Mouse (Mus musculus): ENCODE results near the gene Upk1a. TPM values are rescaled to one million over a fixed set of nuclear protein-coding genes. Genes with fewer than 3 reads are reported as not detected.

Gene Upk1a
- total and polyA plus RNA-seq, 3 experiments = 0.47 to 10.9 (median 1.8) TPM

GRCm38 (mm10) chr7:30585170-30585569, 27.5 kb downstream of the Upk1a start:
- no peaks in the 10 kb centered on the region for H3K9me3 ChIP-seq (replicated peaks; ENCODE audit: low read length)
- in situ Hi-C loops (cut with MboI; ENCODE audit: low pct_ligation_motif_present, low pct_unique_long_range_greater_than_20kb, low sequenced_read_pairs) = no loop called here
- no peak overlapping the region for H3K4me3 ChIP-seq (replicated peaks in 1 of 3; ENCODE audit: low read depth in 2 of 3, low read length in 2 of 3, poor library complexity in 1 of 3)
- no peaks in the 10 kb centered on the region for H3K27me3 ChIP-seq (replicated peaks)
- H3K9ac ChIP-seq (ENCODE audit: insufficient read depth, low read depth) = no peak overlapping the region
- dilution Hi-C loops (cut with MboI; ENCODE audit: extremely low pct_ligation_motif_present, extremely low pct_unique_long_range_greater_than_20kb, low sequenced_read_pairs) = no loop called here
- H3K4me2 ChIP-seq (ENCODE audit: insufficient read depth, low read depth, poor library complexity, severe bottlenecking) = no peak overlapping the region
- H3K27ac ChIP-seq (ENCODE audit: insufficient read depth, low read depth) = no peak overlapping the region
- TF ChIP-seq JUND (conservative IDR thresholded peaks at IDR 0.05; ENCODE audit: low read depth, low read length) (no peak), CHD1 (IDR thresholded peaks at IDR 0.05; ENCODE audit: low read depth, low read length) (no peak), POLR2AphosphoS2 (IDR thresholded peaks at IDR 0.05; ENCODE audit: low read depth, low read length) (no peak), GABPA (IDR thresholded peaks at IDR 0.05; ENCODE audit: insufficient replicate concordance, low read depth, low read length) (no peak), USF2 (conservative IDR thresholded peaks at IDR 0.05; ENCODE audit: low read depth, low read length) (no peak), IRF4 (IDR thresholded peaks at IDR 0.05; ENCODE audit: low read depth, low read length) (no peak), MAX (IDR thresholded peaks at IDR 0.05; ENCODE audit: low read length) (no peak), MAFK (IDR thresholded peaks at IDR 0.05; ENCODE audit: insufficient replicate concordance, low read length) (no peak), TCF12 (IDR thresholded peaks at IDR 0.05; ENCODE audit: low read depth, low read length) (no peak), ZNF384 (IDR thresholded peaks at IDR 0.05; ENCODE audit: low read depth, low read length) (no peak), BHLHE40 (IDR thresholded peaks at IDR 0.05; ENCODE audit: low read depth, low read length) (no peak), USF1 (IDR thresholded peaks at IDR 0.05; ENCODE audit: low read depth, low read length) (no peak), CHD2 (IDR thresholded peaks at IDR 0.05; ENCODE audit: low read length) (no peak), TBP (conservative IDR thresholded peaks at IDR 0.05; ENCODE audit: low read depth, low read length) (no peak), MAZ (IDR thresholded peaks at IDR 0.05; ENCODE audit: low read depth, low read length) (no peak), NELFE (IDR thresholded peaks at IDR 0.05; ENCODE audit: low read depth, low read length) (no peak), POLR2A (IDR thresholded peaks at IDR 0.05; ENCODE audit: low read depth, low read length) (no peak), CTCF (conservative IDR thresholded peaks at IDR 0.05 in 1 of 2, IDR thresholded peaks at IDR 0.05 in 1 of 2; ENCODE audit: low read depth in 2 of 2, low read length in 2 of 2) (no peak)
- DNase-seq (ENCODE audit: extremely low read depth) = no peak
- H3K4me1 ChIP-seq (ENCODE audit: control insufficient read depth in 1 of 2, insufficient read depth in 2 of 2) = peaks cover 3 to 18% of the 10 kb centered on the region in 2 experiments; a peak in 3 of 4 replicates
- peaks cover 31% of the 10 kb centered on the region for H3K79me2 ChIP-seq (replicated peaks; ENCODE audit: control insufficient read depth, extremely low read depth, insufficient read depth, poor library complexity, severe bottlenecking)
- peaks cover 67 to 74% of the 10 kb centered on the region in 2 experiments for H3K36me3 ChIP-seq (replicated peaks in 1 of 2; ENCODE audit: control insufficient read depth in 1 of 2, insufficient read depth in 1 of 2, low read length in 1 of 2)

DNA sequence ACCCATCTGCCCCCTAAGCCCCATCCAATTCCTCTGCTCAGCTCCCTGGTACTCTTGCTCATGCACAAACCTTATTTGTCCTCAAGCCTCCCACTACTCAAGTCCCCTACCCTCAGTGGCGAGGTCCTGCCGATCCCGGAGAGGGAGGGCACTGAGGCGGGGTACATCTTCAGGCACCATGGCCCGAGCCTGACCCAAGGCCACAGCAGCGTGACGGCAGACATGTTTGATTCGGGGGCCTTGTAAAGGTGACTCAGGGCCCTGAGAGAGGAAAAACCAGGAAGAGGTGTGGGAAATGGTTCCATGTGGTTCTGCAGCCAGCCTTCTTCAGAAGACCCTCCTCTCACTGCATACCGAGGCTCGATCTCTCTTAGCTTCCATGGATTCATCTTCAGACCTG, 28.3 kb downstream of the Upk1a start:
- dilution Hi-C loops (cut with MboI; ENCODE audit: extremely low pct_ligation_motif_present, extremely low pct_unique_long_range_greater_than_20kb, low sequenced_read_pairs) = no loop called here
- in situ Hi-C loops (cut with MboI; ENCODE audit: low pct_ligation_motif_present, low pct_unique_long_range_greater_than_20kb, low sequenced_read_pairs) = no loop called here
- peaks cover 75 to 78% of the 10 kb centered on the region in 2 experiments for H3K36me3 ChIP-seq (replicated peaks in 1 of 2; ENCODE audit: control insufficient read depth in 1 of 2, insufficient read depth in 1 of 2, low read length in 1 of 2)

More for the DNA sequence above, 28.3 kb downstream of the Upk1a start:
- H3K9ac ChIP-seq (ENCODE audit: insufficient read depth, low read depth) = no peak overlapping the region
- no peak overlapping the region for H3K27ac ChIP-seq (ENCODE audit: insufficient read depth, low read depth)
- TF ChIP-seq TCF12 (IDR thresholded peaks at IDR 0.05; ENCODE audit: low read depth, low read length) = no peak
- no peak for TF ChIP-seq IRF4 (IDR thresholded peaks at IDR 0.05; ENCODE audit: low read depth, low read length)
- no peak for TF ChIP-seq POLR2AphosphoS2 (IDR thresholded peaks at IDR 0.05; ENCODE audit: low read depth, low read length)
- TF ChIP-seq MAX (IDR thresholded peaks at IDR 0.05; ENCODE audit: low read length) = no peak
- no peak for TF ChIP-seq MAFK (IDR thresholded peaks at IDR 0.05; ENCODE audit: insufficient replicate concordance, low read length)
- no peak for TF ChIP-seq GABPA (IDR thresholded peaks at IDR 0.05; ENCODE audit: insufficient replicate concordance, low read depth, low read length)
- no peak for TF ChIP-seq MEF2A (IDR thresholded peaks at IDR 0.05; ENCODE audit: borderline replicate concordance, low read depth, low read length)
- no peak for TF ChIP-seq NELFE (IDR thresholded peaks at IDR 0.05; ENCODE audit: low read depth, low read length)
- no peak for TF ChIP-seq ELF1 (IDR thresholded peaks at IDR 0.05; ENCODE audit: low read depth, low read length)
- no peak for TF ChIP-seq CTCF (conservative IDR thresholded peaks at IDR 0.05 in 1 of 2, IDR thresholded peaks at IDR 0.05 in 1 of 2; ENCODE audit: low read depth in 2 of 2, low read length in 2 of 2)
- no peak for TF ChIP-seq EP300 (IDR thresholded peaks at IDR 0.05; ENCODE audit: low read length)
- H3K79me2 ChIP-seq (replicated peaks; ENCODE audit: control insufficient read depth, extremely low read depth, insufficient read depth, poor library complexity, severe bottlenecking) = peaks cover 27% of the 10 kb centered on the region
- no peaks in the 10 kb centered on the region for H3K9me3 ChIP-seq (replicated peaks; ENCODE audit: low read length)
- no peaks in the 10 kb centered on the region for H3K27me3 ChIP-seq (replicated peaks)
- no peak overlapping the region for H3K4me3 ChIP-seq (replicated peaks in 1 of 3; ENCODE audit: low read depth in 2 of 3, low read length in 2 of 3, poor library complexity in 1 of 3)
- peaks cover 3 to 14% of the 10 kb centered on the region in 2 experiments; a peak in 3 of 4 replicates for H3K4me1 ChIP-seq (ENCODE audit: control insufficient read depth in 1 of 2, insufficient read depth in 2 of 2)
- no peak overlapping the region for H3K4me2 ChIP-seq (ENCODE audit: insufficient read depth, low read depth, poor library complexity, severe bottlenecking)
- DNase-seq (ENCODE audit: extremely low read depth) = no peak

Data from CH12.LX (cell line).